In the genomic region with DNA sequence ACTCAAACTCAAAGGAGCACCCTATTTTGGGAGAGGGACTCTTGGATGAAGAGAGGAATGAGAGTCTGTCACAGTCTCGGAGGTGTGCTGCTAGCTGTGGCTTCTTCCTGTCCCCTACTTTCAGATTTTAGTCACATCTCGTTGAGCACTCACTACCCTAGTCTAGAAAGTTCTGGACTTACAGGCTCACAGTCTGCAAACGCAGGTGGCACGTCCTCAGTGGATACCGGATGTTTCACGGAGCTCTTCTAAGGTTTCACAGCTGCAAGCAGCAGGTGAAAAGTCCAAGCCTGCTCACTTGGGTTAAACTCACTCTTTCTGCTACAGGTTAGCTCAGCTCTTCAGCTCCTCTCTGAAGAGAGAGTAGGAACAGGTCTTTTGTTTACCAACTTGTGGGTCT, we compare ENCODE assay signal across 18 mouse cellular contexts.
DNase-seq lines count a peak whose midpoint lies in the region; TF ChIP-seq lines count a peak whose summit lies in the region.
"Had no signal": no experiment of that assay in that cellular context is flagged by ENCODE, and none has a peak within 500 bp of the region (broad histone marks: within the 10 kb centered on the region; RNA-seq: fewer than 3 reads in every experiment).

No protein-coding gene starts in this region.

- no peak for TF ChIP-seq CTCF in spleen, adult 2 months (IDR thresholded peaks at IDR 0.05; ENCODE audit: extremely low read depth, insufficient read depth, insufficient read length, insufficient replicate concordance)
- TF ChIP-seq CTCF in bone marrow, adult 2 months (IDR thresholded peaks at IDR 0.05; ENCODE audit: control insufficient read depth, insufficient read depth, low read length), result no peak

- TF ChIP-seq POLR2A in spleen, adult 2 months (IDR thresholded peaks at IDR 0.05; ENCODE audit: low read depth, low read length), result no peak
- TF ChIP-seq POLR2A in bone marrow, adult 2 months (IDR thresholded peaks at IDR 0.05; ENCODE audit: borderline replicate concordance, control insufficient read depth, low read depth, low read length), result no peak

- 37% methylated on average over 6 of the region's 6 CpGs for WGBS in spleen, adult 2 months
- 60% methylated on average over 6 of the region's 6 CpGs for WGBS in bone marrow, adult 2 months

- DNase-seq in spleen, adult 2 months (ENCODE audit: low read depth in 1 of 2, low spot score in 2 of 2), result peak in 1 of 2 experiments; percentile 42
- DNase-seq in spleen, postnatal 14 days (ENCODE audit: low spot score in 2 of 2), result no peak
- peak; percentile 83 for DNase-seq in splenic B cell, adult 2 months (ENCODE audit: low read depth, low spot score)
- peak; percentile 42 for DNase-seq in thymus, postnatal 4 days
- DNase-seq in adrenal gland, postnatal 4 days (ENCODE audit: low spot score in 2 of 2), result no peak
- no peak for DNase-seq in gastrocnemius, postnatal 14 days
- DNase-seq in left cerebral cortex, postnatal 10 days (ENCODE audit: extremely low spot score in 1 of 2, low spot score in 2 of 2), result no peak
- DNase-seq: adrenal gland, postnatal 25 days; cerebellum, adult 9-11 months; kidney, adult 2 months; lung, adult 2 months had no signal

- peak overlapping the region; percentile 86 for H3K27ac ChIP-seq in spleen, adult 2 months (ENCODE audit: insufficient read depth, low read length)
- H3K27ac ChIP-seq in bone marrow, adult 2 months (ENCODE audit: control insufficient read depth, insufficient read depth, low read depth, low read length, poor library complexity), result peak overlapping the region; percentile 29; the same call in 1 of the 2 replicates
- H3K27ac ChIP-seq: embryonic facial prominence, embryonic 15.5 days; forebrain, embryonic 10.5 days; heart, embryonic 10.5 days; hindbrain, embryonic 15.5 days; limb, embryonic 12.5 days; macrophage had no signal

- intact Hi-C loops in gastrocnemius, postnatal 14 days (cut with DNase I; ENCODE audit: low total_unique reads), result loop anchor here (10.0 kb wide), 2 partner anchors 166 to 266 kb away; no protein-coding TSS in a partner anchor
- intact Hi-C loops in left cerebral cortex, postnatal 10 days (cut with DNase I), result no loop called here

- H3K4me3 ChIP-seq in spleen, adult 2 months (ENCODE audit: extremely low read depth, insufficient read depth, insufficient read length), result 0 out of 2 replicates have a peak overlapping the region, but pooled peaks have one; percentile 7
- H3K4me3 ChIP-seq in bone marrow, adult 2 months (replicated peaks; ENCODE audit: control insufficient read depth, low read depth, low read length), result no peak overlapping the region
- H3K4me3 ChIP-seq: embryonic facial prominence, embryonic 15.5 days; forebrain, embryonic 10.5 days; heart, embryonic 10.5 days; hindbrain, embryonic 15.5 days; limb, embryonic 12.5 days had no signal

- no peaks in the 10 kb centered on the region for H3K36me3 ChIP-seq in spleen, adult 2 months (ENCODE audit: control insufficient read depth, insufficient read depth, low read length)
- no peaks in the 10 kb centered on the region for H3K36me3 ChIP-seq in splenic B cell, adult 2 months (ENCODE audit: control insufficient read depth, insufficient read depth, low read length, poor library complexity, severe bottlenecking)
- H3K36me3 ChIP-seq: embryonic facial prominence, embryonic 15.5 days; forebrain, embryonic 10.5 days; heart, embryonic 10.5 days; hindbrain, embryonic 15.5 days had no signal

- no peaks in the 10 kb centered on the region for H3K27me3 ChIP-seq in spleen, adult 2 months (ENCODE audit: control insufficient read depth, insufficient read depth, low read length)
- H3K27me3 ChIP-seq in splenic B cell, adult 2 months (ENCODE audit: control insufficient read depth, insufficient read depth, low read length, poor library complexity, severe bottlenecking), result no peaks in the 10 kb centered on the region
- H3K27me3 ChIP-seq: embryonic facial prominence, embryonic 15.5 days; hindbrain, embryonic 15.5 days; limb, embryonic 12.5 days had no signal

- H3K4me1 ChIP-seq in spleen, adult 2 months (ENCODE audit: control insufficient read depth, insufficient read depth, insufficient read length), result peaks cover 34% of the 10 kb centered on the region; the same call in 1 of the 2 replicates
- peaks cover 1% of the 10 kb centered on the region; the same call in 1 of the 2 replicates for H3K4me1 ChIP-seq in bone marrow, adult 2 months (ENCODE audit: control insufficient read depth, insufficient read depth, low read length)

Comparison
In these comparisons a context has a peak if more than half of its experiments do, and no peak if none do; other contexts are left out.
1. DNase-seq: peak in splenic B cell, adult 2 months (single experiment) and thymus, postnatal 4 days (single experiment); none in spleen, postnatal 14 days (0 of 2), adrenal gland, postnatal 4 days (0 of 2), gastrocnemius, postnatal 14 days (single experiment) and left cerebral cortex, postnatal 10 days (0 of 2).